Mouse (Mus musculus) c-Kit-positive CD71-negative TER-119-negative erythroid progenitor cells, embryonic 14.5 days (primary cell): ENCODE results near the gene Tle1.

ENCODE experiments used
- DNase-seq: peaks from one replicate; pipeline ENCODE4 v3.0.0-alpha.2; 2013; ENCODE audit warnings: low read depth

Gene Tle1

GRCm38 (mm10) chr4:72200559-72201409, at the start of gene Tle1:
Tle1 (minus strand) TSS chr4:72200919.
- DNase-seq = peak; percentile 91

GRCm38 (mm10) chr4:72233584-72234219, 33.0 kb upstream of the Tle1 start:
- DNase-seq = no peak

GRCm38 (mm10) chr4:72232206-72232605, 31.5 kb upstream of the Tle1 start:
- no peak for DNase-seq

- no peak for DNase-seq
Observed at GRCm38 (mm10) chr4:72230832-72231231, 30.1 kb upstream of the Tle1 start.

GRCm38 (mm10) chr4:72221629-72222028, 20.9 kb upstream of the Tle1 start:
- no peak for DNase-seq

GRCm38 (mm10) chr4:72204420-72205045, 3.8 kb upstream of the Tle1 start:
- DNase-seq = no peak

- no peak for DNase-seq
Observed at GRCm38 (mm10) chr4:72201521-72201991, 837 bp upstream of the Tle1 start.

- DNase-seq = no peak
Observed at GRCm38 (mm10) chr4:72199571-72200558, 854 bp downstream of the Tle1 start.

GRCm38 (mm10) chr4:72198877-72199411, 1.8 kb downstream of the Tle1 start:
- DNase-seq = peak; percentile 60

- no peak for DNase-seq
Observed at GRCm38 (mm10) chr4:72197888-72198605, 2.7 kb downstream of the Tle1 start.

- DNase-seq = no peak
Observed at GRCm38 (mm10) chr4:72195116-72195835, 5.4 kb downstream of the Tle1 start.

- no peak for DNase-seq
Observed at GRCm38 (mm10) chr4:72193276-72193675, 7.4 kb downstream of the Tle1 start.

GRCm38 (mm10) chr4:72184476-72184875, 16.2 kb downstream of the Tle1 start:
- no peak for DNase-seq

GRCm38 (mm10) chr4:72182343-72182988, 18.3 kb downstream of the Tle1 start:
- DNase-seq = no peak

GRCm38 (mm10) chr4:72175943-72176342, 24.8 kb downstream of the Tle1 start:
- DNase-seq = no peak

GRCm38 (mm10) chr4:72168267-72168666, 32.5 kb downstream of the Tle1 start:
- no peak for DNase-seq

GRCm38 (mm10) chr4:72167761-72168229, 32.9 kb downstream of the Tle1 start:
- no peak for DNase-seq

- no peak for DNase-seq
Observed at GRCm38 (mm10) chr4:72167171-72167570, 33.5 kb downstream of the Tle1 start.

GRCm38 (mm10) chr4:72166561-72166960, 34.2 kb downstream of the Tle1 start:
- DNase-seq = no peak
